Mouse (Mus musculus): ENCODE data around the gene Rufy2. TPM values are rescaled to one million over a fixed set of nuclear protein-coding genes. Genes with fewer than 3 reads are reported as not detected.

Rufy2 gene
- total RNA-seq, 1 experiment = 15.8 TPM

- H3K27ac ChIP-seq (ENCODE audit: insufficient read depth, low read depth, low read length, poor library complexity, severe bottlenecking) = no peak overlapping the region
- no peak overlapping the region for H3K4me3 ChIP-seq (ENCODE audit: insufficient read depth in 1 of 2, low read depth in 1 of 2, low read length in 2 of 2, poor library complexity in 1 of 2, severe bottlenecking in 1 of 2)
- DNase-seq (ENCODE audit: low read depth, low spot score) = no peak
- in situ Hi-C loops (cut with MboI; ENCODE audit: low sequenced_read_pairs in 2 of 2, unreplicated experiment in 2 of 2) = no loop called here
- TF ChIP-seq CHD2 (IDR thresholded peaks at IDR 0.05; ENCODE audit: low read depth, low read length) (no peak), ZC3H11A (IDR thresholded peaks at IDR 0.05; ENCODE audit: borderline replicate concordance, low read depth, low read length) (no peak), ZNF384 (IDR thresholded peaks at IDR 0.05; ENCODE audit: low read depth, low read length) (no peak), MAFK (IDR thresholded peaks at IDR 0.05; ENCODE audit: insufficient read depth, low read depth, low read length) (no peak), HCFC1 (IDR thresholded peaks at IDR 0.05; ENCODE audit: borderline replicate concordance, insufficient read depth, low read length) (no peak)
- H3K4me1 ChIP-seq (ENCODE audit: control insufficient read depth in 2 of 2, insufficient read depth in 2 of 2, low read length in 2 of 2, poor library complexity in 1 of 2) = no peaks in the 10 kb centered on the region
- H3K9ac ChIP-seq (ENCODE audit: insufficient read depth, low read depth, low read length, poor library complexity, severe bottlenecking) = no peak overlapping the region
- no peaks in the 10 kb centered on the region for H3K9me3 ChIP-seq (ENCODE audit: control insufficient read depth, insufficient read depth, low read depth, low read length)
- H3K36me3 ChIP-seq (ENCODE audit: control insufficient read depth, insufficient read depth, low read length, poor library complexity, severe bottlenecking) = peaks cover 34% of the 10 kb centered on the region
Observed at GRCm38 (mm10) chr10:63008193-63008592, 28.2 kb downstream of the Rufy2 start.

GRCm38 (mm10) chr10:63010268-63010667, 30.2 kb downstream of the Rufy2 start:
- no peak for DNase-seq (ENCODE audit: low read depth, low spot score)
- Histone ChIP-seq H3K9me3 (ENCODE audit: control insufficient read depth, insufficient read depth, low read depth, low read length) (no peaks in the 10 kb centered on the region), H3K9ac (ENCODE audit: insufficient read depth, low read depth, low read length, poor library complexity, severe bottlenecking) (no peak overlapping the region), H3K36me3 (ENCODE audit: control insufficient read depth, insufficient read depth, low read length, poor library complexity, severe bottlenecking) (peaks cover 29% of the 10 kb centered on the region), H3K4me1 (ENCODE audit: control insufficient read depth in 2 of 2, insufficient read depth in 2 of 2, low read length in 2 of 2, poor library complexity in 1 of 2) (no peaks in the 10 kb centered on the region), H3K27ac (ENCODE audit: insufficient read depth, low read depth, low read length, poor library complexity, severe bottlenecking) (no peak overlapping the region), H3K4me3 (ENCODE audit: insufficient read depth in 1 of 2, low read depth in 1 of 2, low read length in 2 of 2, poor library complexity in 1 of 2, severe bottlenecking in 1 of 2) (no peak overlapping the region)
- TF ChIP-seq ZC3H11A (IDR thresholded peaks at IDR 0.05; ENCODE audit: borderline replicate concordance, low read depth, low read length) = no peak
- no peak for TF ChIP-seq ZNF384 (IDR thresholded peaks at IDR 0.05; ENCODE audit: low read depth, low read length)
- TF ChIP-seq HCFC1 (IDR thresholded peaks at IDR 0.05; ENCODE audit: borderline replicate concordance, insufficient read depth, low read length) = no peak
- no peak for TF ChIP-seq CHD2 (IDR thresholded peaks at IDR 0.05; ENCODE audit: low read depth, low read length)
- TF ChIP-seq MAFK (IDR thresholded peaks at IDR 0.05; ENCODE audit: insufficient read depth, low read depth, low read length) = no peak
- in situ Hi-C loops (cut with MboI; ENCODE audit: low sequenced_read_pairs in 2 of 2, unreplicated experiment in 2 of 2) = no loop called here

GRCm38 (mm10) chr10:63011556-63011955, 31.5 kb downstream of the Rufy2 start:
- TF ChIP-seq MAFK (IDR thresholded peaks at IDR 0.05; ENCODE audit: insufficient read depth, low read depth, low read length) = no peak
- TF ChIP-seq CHD2 (IDR thresholded peaks at IDR 0.05; ENCODE audit: low read depth, low read length) = no peak
- TF ChIP-seq ZC3H11A (IDR thresholded peaks at IDR 0.05; ENCODE audit: borderline replicate concordance, low read depth, low read length) = no peak
- TF ChIP-seq ZNF384 (IDR thresholded peaks at IDR 0.05; ENCODE audit: low read depth, low read length) = no peak
- TF ChIP-seq HCFC1 (IDR thresholded peaks at IDR 0.05; ENCODE audit: borderline replicate concordance, insufficient read depth, low read length) = no peak
- no peak for DNase-seq (ENCODE audit: low read depth, low spot score)
- Histone ChIP-seq H3K9ac (ENCODE audit: insufficient read depth, low read depth, low read length, poor library complexity, severe bottlenecking) (no peak overlapping the region), H3K9me3 (ENCODE audit: control insufficient read depth, insufficient read depth, low read depth, low read length) (no peaks in the 10 kb centered on the region), H3K4me1 (ENCODE audit: control insufficient read depth in 2 of 2, insufficient read depth in 2 of 2, low read length in 2 of 2, poor library complexity in 1 of 2) (no peaks in the 10 kb centered on the region), H3K27ac (ENCODE audit: insufficient read depth, low read depth, low read length, poor library complexity, severe bottlenecking) (no peak overlapping the region), H3K36me3 (ENCODE audit: control insufficient read depth, insufficient read depth, low read length, poor library complexity, severe bottlenecking) (peaks cover 35% of the 10 kb centered on the region), H3K4me3 (ENCODE audit: insufficient read depth in 1 of 2, low read depth in 1 of 2, low read length in 2 of 2, poor library complexity in 1 of 2, severe bottlenecking in 1 of 2) (no peak overlapping the region)
- in situ Hi-C loops (cut with MboI; ENCODE audit: low sequenced_read_pairs in 2 of 2, unreplicated experiment in 2 of 2) = no loop called here

GRCm38 (mm10) chr10:63013476-63013875, 33.5 kb downstream of the Rufy2 start:
- H3K4me3 ChIP-seq (ENCODE audit: insufficient read depth in 1 of 2, low read depth in 1 of 2, low read length in 2 of 2, poor library complexity in 1 of 2, severe bottlenecking in 1 of 2) = no peak overlapping the region
- TF ChIP-seq ZC3H11A (IDR thresholded peaks at IDR 0.05; ENCODE audit: borderline replicate concordance, low read depth, low read length) = no peak
- no peak for TF ChIP-seq MAFK (IDR thresholded peaks at IDR 0.05; ENCODE audit: insufficient read depth, low read depth, low read length)
- no peak for TF ChIP-seq CHD2 (IDR thresholded peaks at IDR 0.05; ENCODE audit: low read depth, low read length)
- in situ Hi-C loops (cut with MboI; ENCODE audit: low sequenced_read_pairs in 2 of 2, unreplicated experiment in 2 of 2) = no loop called here
- H3K4me1 ChIP-seq (ENCODE audit: control insufficient read depth in 2 of 2, insufficient read depth in 2 of 2, low read length in 2 of 2, poor library complexity in 1 of 2) = no peaks in the 10 kb centered on the region
- H3K9ac ChIP-seq (ENCODE audit: insufficient read depth, low read depth, low read length, poor library complexity, severe bottlenecking) = no peak overlapping the region
- H3K36me3 ChIP-seq (ENCODE audit: control insufficient read depth, insufficient read depth, low read length, poor library complexity, severe bottlenecking) = peaks cover 36% of the 10 kb centered on the region
- no peak overlapping the region for H3K27ac ChIP-seq (ENCODE audit: insufficient read depth, low read depth, low read length, poor library complexity, severe bottlenecking)
- H3K9me3 ChIP-seq (ENCODE audit: control insufficient read depth, insufficient read depth, low read depth, low read length) = no peaks in the 10 kb centered on the region
- DNase-seq (ENCODE audit: low read depth, low spot score) = no peak

- peaks cover 34% of the 10 kb centered on the region for H3K36me3 ChIP-seq (ENCODE audit: control insufficient read depth, insufficient read depth, low read length, poor library complexity, severe bottlenecking)
Observed at GRCm38 (mm10) chr10:63014168-63014567, 34.1 kb downstream of the Rufy2 start.

More at GRCm38 (mm10) chr10:63014168-63014567, 34.1 kb downstream of the Rufy2 start:
- in situ Hi-C loops (cut with MboI; ENCODE audit: low sequenced_read_pairs in 2 of 2, unreplicated experiment in 2 of 2) = no loop called here
- TF ChIP-seq ZC3H11A (IDR thresholded peaks at IDR 0.05; ENCODE audit: borderline replicate concordance, low read depth, low read length) = no peak
- H3K4me1 ChIP-seq (ENCODE audit: control insufficient read depth in 2 of 2, insufficient read depth in 2 of 2, low read length in 2 of 2, poor library complexity in 1 of 2) = no peaks in the 10 kb centered on the region
- no peaks in the 10 kb centered on the region for H3K9me3 ChIP-seq (ENCODE audit: control insufficient read depth, insufficient read depth, low read depth, low read length)
- no peak for DNase-seq (ENCODE audit: low read depth, low spot score)
- H3K9ac ChIP-seq (ENCODE audit: insufficient read depth, low read depth, low read length, poor library complexity, severe bottlenecking) = no peak overlapping the region
- no peak overlapping the region for H3K27ac ChIP-seq (ENCODE audit: insufficient read depth, low read depth, low read length, poor library complexity, severe bottlenecking)
- no peak overlapping the region for H3K4me3 ChIP-seq (ENCODE audit: insufficient read depth in 1 of 2, low read depth in 1 of 2, low read length in 2 of 2, poor library complexity in 1 of 2, severe bottlenecking in 1 of 2)

Measured in ES-E14 (cell line).